Mouse (Mus musculus) T-helper 2 cell (primary cell): ENCODE data around the gene Ttc9b.

Source experiments
- in situ Hi-C: fragments of 300-600 bp; cut with MboI, MseI; formaldehyde crosslinking; loops from one replicate; pipeline ENCODE4 v1.15.1; 2025; ENCODE audit warnings: high pct_unique_total_duplicates

The Ttc9b gene

GRCm38 (mm10) chr7:27687043-27687442 is 33.3 kb downstream of the Ttc9b start:
- in situ Hi-C loops = loop anchor here (10.0 kb wide), 1 partner anchor 118 kb away; the partner anchor contains the start of gene Zfp626

DNA sequence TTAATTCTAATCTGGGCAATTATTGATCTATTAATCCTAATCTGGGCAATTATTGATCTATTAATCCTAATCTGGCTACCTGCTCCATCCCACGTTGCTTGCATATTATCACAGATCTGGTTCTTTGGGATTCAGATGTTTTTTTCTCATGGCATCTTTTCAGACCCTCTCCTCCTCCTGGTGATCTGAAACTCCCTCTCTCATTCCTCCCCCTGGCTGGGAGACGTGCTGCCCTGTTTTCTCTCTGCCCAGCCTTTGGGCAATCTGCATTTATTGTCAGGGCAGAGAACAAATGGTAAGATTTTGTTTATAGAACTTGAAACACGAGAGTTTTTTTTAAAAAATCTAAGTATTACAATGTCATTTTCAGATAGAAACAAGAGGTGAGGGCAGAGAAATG is 34.1 kb downstream of the Ttc9b start:
- in situ Hi-C loops = loop anchor here (10.0 kb wide), 1 partner anchor 117 kb away; the partner anchor contains the start of gene Zfp626

- in situ Hi-C loops = loop anchor here (10.0 kb wide), 1 partner anchor 116 kb away; the partner anchor contains the start of gene Zfp626
Observed at GRCm38 (mm10) chr7:27688246-27688788, 34.6 kb downstream of the Ttc9b start.

DNA sequence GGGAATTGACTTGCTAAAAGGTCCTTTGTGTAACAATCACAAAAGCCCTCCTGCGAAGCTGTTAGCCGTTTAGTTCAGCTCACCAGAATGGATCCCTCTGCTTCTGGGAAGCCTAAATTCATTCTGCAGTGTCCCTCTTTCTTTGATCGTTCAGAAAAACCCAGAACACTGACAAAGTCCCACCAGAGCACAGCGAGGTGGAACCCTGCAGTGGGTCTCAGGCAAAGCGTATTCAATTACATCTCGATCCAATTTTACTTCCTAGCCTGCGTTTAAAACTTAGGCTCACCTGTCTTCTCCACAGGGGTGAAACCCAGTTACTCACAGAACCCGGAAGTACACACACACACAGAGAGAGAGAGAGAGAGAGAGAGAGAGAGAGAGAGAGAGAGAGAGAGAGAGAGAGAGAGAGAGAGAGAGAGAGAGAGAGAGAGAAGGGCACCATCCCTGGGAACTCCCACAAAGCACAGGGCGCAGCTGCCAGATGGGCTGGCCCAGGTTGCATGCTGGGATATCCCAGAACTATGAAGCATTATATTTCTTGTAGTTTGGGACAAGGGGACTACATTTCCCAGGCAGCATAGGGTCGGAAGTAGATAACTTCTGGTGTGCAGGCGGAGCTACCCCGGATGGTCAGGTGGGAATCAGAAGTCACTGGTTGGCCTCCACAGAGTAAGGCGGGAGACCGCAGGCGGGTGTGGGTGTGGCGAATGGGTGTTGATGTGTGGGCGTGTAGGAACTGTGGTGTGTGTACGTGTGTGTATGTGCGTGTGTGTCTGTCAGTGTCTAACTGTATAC is 35.3 kb downstream of the Ttc9b start, which contains the start of gene Zfp607b:
TSS of gene Zfp607b (plus strand) at position 526 of the 798 bp plus-strand sequence.
- in situ Hi-C loops = loop anchor here (10.0 kb wide), 1 partner anchor 116 kb away; the partner anchor contains the start of gene Zfp626

GRCm38 (mm10) chr7:27691076-27691475 is 37.4 kb downstream of the Ttc9b start:
- in situ Hi-C loops = loop anchor here (5.0 kb wide), 1 partner anchor 36 kb away; no protein-coding TSS in a partner anchor

- in situ Hi-C loops = no loop called here
Observed at GRCm38 (mm10) chr7:27696711-27697110, 43.0 kb downstream of the Ttc9b start.
